Mouse (Mus musculus): Measurements from ENCODE around the gene B3gnt2.

DNA sequence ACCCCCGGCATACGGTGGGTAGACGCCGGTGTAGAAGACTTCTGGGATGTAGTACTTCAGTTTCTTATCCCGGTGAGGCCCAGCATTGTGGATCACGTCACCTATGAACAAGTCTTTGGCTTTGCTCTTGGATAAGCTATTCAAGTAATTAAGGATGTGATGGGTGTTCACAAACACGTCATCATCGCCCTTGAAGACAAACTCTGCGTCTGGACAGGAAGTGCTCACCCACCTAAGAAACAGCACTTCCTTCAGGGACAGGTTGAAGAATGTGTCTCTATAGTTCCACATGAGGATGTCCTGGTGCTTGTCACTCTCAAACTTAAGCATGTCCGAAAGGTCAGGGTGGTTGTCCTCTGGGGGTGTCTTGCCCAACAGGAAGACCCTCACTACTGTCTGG lies 24.5 kb downstream of the B3gnt2 start:
- TF ChIP-seq CTCF (IDR thresholded peaks at IDR 0.05; ENCODE audit: low read depth, low read length): no peak
- no peak for TF ChIP-seq POLR2A (IDR thresholded peaks at IDR 0.05; ENCODE audit: borderline replicate concordance, low read depth, low read length)
